Mouse (Mus musculus) ovary, postnatal 36 days (tissue): Measurements from ENCODE around the gene Ptpn1.

Source experiments
- DNase-seq: peaks from one replicate; pipeline ENCODE4 v3.0.0; 2022; ENCODE audit warnings: low spot score, mixed read lengths

Gene Ptpn1

GRCm38 (mm10) chr2:168010893-168011292 lies 79.0 kb downstream of the Ptpn1 start:
- DNase-seq: no peak

GRCm38 (mm10) chr2:168016951-168017391 lies 85.1 kb downstream of the Ptpn1 start:
- peak; percentile 68 for DNase-seq

- peak; percentile 75 for DNase-seq
Observed at GRCm38 (mm10) chr2:168019201-168019715, 87.4 kb downstream of the Ptpn1 start.

DNA sequence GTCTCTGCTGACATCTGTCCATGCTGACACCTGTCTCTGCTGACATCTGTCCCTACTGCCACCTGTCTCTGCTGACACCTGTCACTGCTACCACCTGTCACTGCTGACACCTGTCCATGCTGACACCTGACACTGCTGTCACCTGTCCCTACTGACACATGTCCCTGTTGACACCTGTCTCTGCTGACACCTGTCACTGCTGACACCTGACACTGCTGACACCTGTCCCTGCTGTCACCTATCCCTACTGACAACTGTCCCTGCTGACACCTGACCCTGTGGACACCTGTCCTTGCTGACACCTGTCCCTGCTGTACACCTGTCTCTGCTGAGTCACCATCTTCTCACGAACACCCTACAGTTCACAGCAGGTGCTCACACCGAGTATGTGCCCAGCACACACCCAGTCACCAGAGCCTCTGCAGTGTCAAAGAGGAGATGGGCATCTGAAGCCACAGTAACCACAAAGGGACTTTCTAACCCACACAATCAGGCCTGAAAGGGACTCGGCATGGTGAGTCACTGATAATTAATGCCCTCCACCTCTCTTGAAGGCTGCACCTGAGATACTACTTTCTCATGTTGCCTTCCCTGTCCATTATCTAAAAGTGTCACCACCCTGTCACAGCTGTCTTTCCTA lies 92.0 kb downstream of the Ptpn1 start:
- DNase-seq: no peak

GRCm38 (mm10) chr2:168025174-168025573 lies 93.3 kb downstream of the Ptpn1 start:
- peak; percentile 73 for DNase-seq

DNA sequence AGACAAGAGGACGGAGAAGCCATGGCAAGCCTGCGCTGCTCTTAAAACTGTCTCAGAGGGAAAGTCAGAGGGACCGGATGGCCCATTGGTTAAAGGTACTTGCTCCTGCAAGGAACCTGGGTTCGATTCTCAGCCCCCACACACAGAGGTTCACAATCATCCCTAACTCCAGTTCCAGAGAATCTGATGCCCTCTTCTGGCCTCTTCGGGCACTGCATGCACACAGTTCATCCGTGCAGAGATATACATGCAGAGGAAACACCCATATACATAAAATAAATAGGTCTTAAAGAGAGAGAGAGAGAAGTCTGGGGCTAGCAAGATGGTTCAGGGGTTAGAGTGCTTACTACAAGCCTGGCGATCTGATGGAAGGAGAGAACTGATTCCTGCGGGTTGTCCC lies 94.0 kb downstream of the Ptpn1 start:
- no peak for DNase-seq

GRCm38 (mm10) chr2:168026467-168026866 lies 94.6 kb downstream of the Ptpn1 start:
- DNase-seq: no peak

GRCm38 (mm10) chr2:168028376-168028775 lies 96.5 kb downstream of the Ptpn1 start:
- DNase-seq: no peak
